Mouse (Mus musculus): ENCODE measurements around the gene Arhgef3. TPM values are rescaled to one million over a fixed set of nuclear protein-coding genes. Genes with fewer than 3 reads are reported as not detected.

The Arhgef3 gene
- polyA plus RNA-seq, 1 experiment from 2014 or later: 37.3 TPM

- DNase-seq (ENCODE audit: low spot score) (peak; percentile 84), ATAC-seq (no peak)
- Histone ChIP-seq H3K36me3 (ENCODE audit: insufficient read depth, low read length) (no peaks in the 10 kb centered on the region), H3K9me3 (ENCODE audit: low read length) (no peaks in the 10 kb centered on the region), H3K27ac (ENCODE audit: low read length) (no peak overlapping the region), H3K4me3 (ENCODE audit: low read depth, low read length) (no peak overlapping the region), H3K4me2 (replicated peaks; ENCODE audit: low read depth, low read length) (no peak overlapping the region; the same call in 1 of the 2 replicates), H3K27me3 (replicated peaks; ENCODE audit: insufficient read depth, low read length) (no peaks in the 10 kb centered on the region), H3K9ac (replicated peaks; ENCODE audit: low read depth) (no peak overlapping the region), H3K4me1 (ENCODE audit: insufficient read depth, low read depth, low read length) (peaks cover 8% of the 10 kb centered on the region)
- 31% methylated on average over 12 of the region's 12 CpGs for WGBS
- TF ChIP-seq EP300 (IDR thresholded peaks at IDR 0.05) (no peak), CTCF (IDR thresholded peaks at IDR 0.05) (peak; percentile 54)
Measured at GRCm38 (mm10) chr14:27338034-27338708, 223.5 kb downstream of the Arhgef3 start.

- no peak for ATAC-seq
- TF ChIP-seq CTCF (IDR thresholded peaks at IDR 0.05) (no peak), EP300 (IDR thresholded peaks at IDR 0.05) (no peak)
- Histone ChIP-seq H3K9ac (replicated peaks; ENCODE audit: low read depth) (no peak overlapping the region), H3K4me1 (ENCODE audit: insufficient read depth, low read depth, low read length) (peaks cover 8% of the 10 kb centered on the region), H3K27me3 (replicated peaks; ENCODE audit: insufficient read depth, low read length) (no peaks in the 10 kb centered on the region), H3K36me3 (ENCODE audit: insufficient read depth, low read length) (no peaks in the 10 kb centered on the region), H3K9me3 (ENCODE audit: low read length) (no peaks in the 10 kb centered on the region), H3K27ac (ENCODE audit: low read length) (no peak overlapping the region), H3K4me2 (replicated peaks; ENCODE audit: low read depth, low read length) (no peak overlapping the region), H3K4me3 (ENCODE audit: low read depth, low read length) (no peak overlapping the region)
- WGBS: 67% methylated on average over 5 of the region's 5 CpGs
- DNase-seq (ENCODE audit: low spot score): no peak
Measured at GRCm38 (mm10) chr14:27340682-27341415, 226.2 kb downstream of the Arhgef3 start.

GRCm38 (mm10) chr14:27341486-27341885, 226.8 kb downstream of the Arhgef3 start:
- H3K27ac ChIP-seq (ENCODE audit: low read length): 0 out of 2 replicates have a peak overlapping the region, but pooled peaks have one; percentile 9
- H3K4me1 ChIP-seq (ENCODE audit: insufficient read depth, low read depth, low read length): peaks cover 2% of the 10 kb centered on the region
- TF ChIP-seq EP300 (IDR thresholded peaks at IDR 0.05) (no peak), CTCF (IDR thresholded peaks at IDR 0.05) (no peak)
- 64% methylated on average over 5 of the region's 5 CpGs for WGBS
- no peak overlapping the region for H3K4me2 ChIP-seq (replicated peaks; ENCODE audit: low read depth, low read length)
- H3K27me3 ChIP-seq (replicated peaks; ENCODE audit: insufficient read depth, low read length): no peaks in the 10 kb centered on the region
- no peaks in the 10 kb centered on the region for H3K9me3 ChIP-seq (ENCODE audit: low read length)
- H3K9ac ChIP-seq (replicated peaks; ENCODE audit: low read depth): no peak overlapping the region
- no peaks in the 10 kb centered on the region for H3K36me3 ChIP-seq (ENCODE audit: insufficient read depth, low read length)
- DNase-seq (ENCODE audit: low spot score): peak; percentile 40
- H3K4me3 ChIP-seq (ENCODE audit: low read depth, low read length): no peak overlapping the region
- ATAC-seq: peak; percentile 34

- no peak for TF ChIP-seq CTCF (IDR thresholded peaks at IDR 0.05)
- TF ChIP-seq EP300 (IDR thresholded peaks at IDR 0.05): no peak
- Histone ChIP-seq H3K27me3 (replicated peaks; ENCODE audit: insufficient read depth, low read length) (no peaks in the 10 kb centered on the region), H3K27ac (ENCODE audit: low read length) (no peak overlapping the region), H3K9ac (replicated peaks; ENCODE audit: low read depth) (no peak overlapping the region), H3K4me1 (ENCODE audit: insufficient read depth, low read depth, low read length) (no peaks in the 10 kb centered on the region; the same call in 1 of the 2 replicates), H3K36me3 (ENCODE audit: insufficient read depth, low read length) (no peaks in the 10 kb centered on the region), H3K4me2 (replicated peaks; ENCODE audit: low read depth, low read length) (no peak overlapping the region), H3K4me3 (ENCODE audit: low read depth, low read length) (no peak overlapping the region), H3K9me3 (ENCODE audit: low read length) (no peaks in the 10 kb centered on the region)
- DNase-seq (ENCODE audit: low spot score): no peak
- ATAC-seq: no peak
- WGBS: 47% methylated on average over 2 of the region's 2 CpGs
Measured at GRCm38 (mm10) chr14:27342451-27342850, 227.8 kb downstream of the Arhgef3 start.

GRCm38 (mm10) chr14:27344250-27344990, 229.7 kb downstream of the Arhgef3 start:
- DNase-seq (ENCODE audit: low spot score) (no peak), ATAC-seq (no peak)
- Histone ChIP-seq H3K4me3 (ENCODE audit: low read depth, low read length) (no peak overlapping the region), H3K27ac (ENCODE audit: low read length) (no peak overlapping the region), H3K4me1 (ENCODE audit: insufficient read depth, low read depth, low read length) (no peaks in the 10 kb centered on the region; the same call in 1 of the 2 replicates), H3K36me3 (ENCODE audit: insufficient read depth, low read length) (no peaks in the 10 kb centered on the region), H3K4me2 (replicated peaks; ENCODE audit: low read depth, low read length) (no peak overlapping the region), H3K9me3 (ENCODE audit: low read length) (no peaks in the 10 kb centered on the region), H3K9ac (replicated peaks; ENCODE audit: low read depth) (no peak overlapping the region), H3K27me3 (replicated peaks; ENCODE audit: insufficient read depth, low read length) (no peaks in the 10 kb centered on the region)
- TF ChIP-seq EP300 (IDR thresholded peaks at IDR 0.05): no peak
- TF ChIP-seq CTCF (IDR thresholded peaks at IDR 0.05): no peak
- 77% methylated on average over 4 of the region's 4 CpGs for WGBS

All from lung, postnatal 0 days (tissue).